Mouse (Mus musculus): ENCODE measurements around the gene Spock2. TPM values are rescaled to one million over a fixed set of nuclear protein-coding genes. Genes with fewer than 3 reads are reported as not detected.

Spock2 gene
- polyA plus RNA-seq, 2 experiments: 0.04 to 0.06 TPM

GRCm38 (mm10) chr10:60077226-60077625 lies 28.8 kb upstream of the Spock2 start:
- no peak for ATAC-seq (ENCODE audit: insufficient read depth)
- peak overlapping the region; percentile 38 for H3K9ac ChIP-seq (replicated peaks)
- H3K4me1 ChIP-seq (replicated peaks; ENCODE audit: control insufficient read depth in 2 of 2, insufficient read depth in 2 of 2, low read length in 1 of 2): peaks cover 38 to 54% of the 10 kb centered on the region in 2 experiments
- no peak for DNase-seq (ENCODE audit: low read depth in 3 of 3, low spot score in 3 of 3)
- H3K27me3 ChIP-seq (ENCODE audit: control insufficient read depth, insufficient read depth, low read length): no peaks in the 10 kb centered on the region
- peak overlapping the region; percentile 70 for H3K4me2 ChIP-seq (ENCODE audit: low read depth)
- 90% methylated on average over 7 of the region's 7 CpGs for WGBS (ENCODE audit: insufficient replicate concordance)
- H3K4me3 ChIP-seq (ENCODE audit: insufficient read depth in 1 of 2, low read depth in 2 of 2, low read length in 2 of 2): no peak overlapping the region
- peak overlapping the region; percentile 84 for H3K27ac ChIP-seq
- TF ChIP-seq EP300 (IDR thresholded peaks at IDR 0.05; ENCODE audit: low read depth) (no peak), CTCF (IDR thresholded peaks at IDR 0.05; ENCODE audit: low read depth) (no peak)
- H3K36me3 ChIP-seq (replicated peaks; ENCODE audit: control insufficient read depth, insufficient read depth, low read depth): no peaks in the 10 kb centered on the region
- H3K9me3 ChIP-seq (ENCODE audit: control insufficient read depth, low read length): no peaks in the 10 kb centered on the region

GRCm38 (mm10) chr10:60077736-60078560 lies 28.1 kb upstream of the Spock2 start:
- Histone ChIP-seq H3K27me3 (ENCODE audit: control insufficient read depth, insufficient read depth, low read length) (no peaks in the 10 kb centered on the region), H3K4me1 (replicated peaks; ENCODE audit: control insufficient read depth in 2 of 2, insufficient read depth in 2 of 2, low read length in 1 of 2) (peaks cover 38 to 60% of the 10 kb centered on the region in 2 experiments), H3K4me3 (ENCODE audit: insufficient read depth in 1 of 2, low read depth in 2 of 2, low read length in 2 of 2) (peak overlapping the region; percentile 37 to 39), H3K4me2 (ENCODE audit: low read depth) (peak overlapping the region; percentile 70), H3K9ac (replicated peaks) (peak overlapping the region; percentile 38), H3K9me3 (ENCODE audit: control insufficient read depth, low read length) (no peaks in the 10 kb centered on the region), H3K36me3 (replicated peaks; ENCODE audit: control insufficient read depth, insufficient read depth, low read depth) (no peaks in the 10 kb centered on the region), H3K27ac (peak overlapping the region; percentile 84)
- TF ChIP-seq CTCF (IDR thresholded peaks at IDR 0.05; ENCODE audit: low read depth) (no peak), EP300 (IDR thresholded peaks at IDR 0.05; ENCODE audit: low read depth) (peak; percentile 64)
- WGBS (ENCODE audit: insufficient replicate concordance): 28% methylated on average over 18 of the region's 18 CpGs
- ATAC-seq (ENCODE audit: insufficient read depth) (peak; percentile 84), DNase-seq (ENCODE audit: low read depth in 3 of 3, low spot score in 3 of 3) (peak; percentile 58 to 64 (median 60))

- TF ChIP-seq CTCF (IDR thresholded peaks at IDR 0.05; ENCODE audit: low read depth): 0 out of 2 replicates have a peak, but pooled peaks have one; percentile 8
- TF ChIP-seq EP300 (IDR thresholded peaks at IDR 0.05; ENCODE audit: low read depth): peak; percentile 85
- peak overlapping the region; percentile 37 to 39 for H3K4me3 ChIP-seq (ENCODE audit: insufficient read depth in 1 of 2, low read depth in 2 of 2, low read length in 2 of 2)
- peak overlapping the region; percentile 70 for H3K4me2 ChIP-seq (ENCODE audit: low read depth)
- no peaks in the 10 kb centered on the region for H3K27me3 ChIP-seq (ENCODE audit: control insufficient read depth, insufficient read depth, low read length)
- H3K36me3 ChIP-seq (replicated peaks; ENCODE audit: control insufficient read depth, insufficient read depth, low read depth): no peaks in the 10 kb centered on the region
- peak overlapping the region; percentile 43 for H3K9ac ChIP-seq (replicated peaks)
- peak; percentile 89 for ATAC-seq (ENCODE audit: insufficient read depth)
- peak overlapping the region; percentile 84 for H3K27ac ChIP-seq
- 22% methylated on average over 5 of the region's 5 CpGs for WGBS (ENCODE audit: insufficient replicate concordance)
- peaks cover 38 to 61% of the 10 kb centered on the region in 2 experiments for H3K4me1 ChIP-seq (replicated peaks; ENCODE audit: control insufficient read depth in 2 of 2, insufficient read depth in 2 of 2, low read length in 1 of 2)
- no peaks in the 10 kb centered on the region for H3K9me3 ChIP-seq (ENCODE audit: control insufficient read depth, low read length)
- peak; percentile 80 to 82 (median 82) for DNase-seq (ENCODE audit: low read depth in 3 of 3, low spot score in 3 of 3)
Observed at GRCm38 (mm10) chr10:60078561-60078917, 27.5 kb upstream of the Spock2 start.

- no peak overlapping the region for H3K4me3 ChIP-seq (ENCODE audit: insufficient read depth in 1 of 2, low read depth in 2 of 2, low read length in 2 of 2)
- H3K9me3 ChIP-seq (ENCODE audit: control insufficient read depth, low read length): no peaks in the 10 kb centered on the region
- no peaks in the 10 kb centered on the region for H3K36me3 ChIP-seq (replicated peaks; ENCODE audit: control insufficient read depth, insufficient read depth, low read depth)
- TF ChIP-seq CTCF (IDR thresholded peaks at IDR 0.05; ENCODE audit: low read depth) (no peak), EP300 (IDR thresholded peaks at IDR 0.05; ENCODE audit: low read depth) (no peak)
- 34% methylated on average over 3 of the region's 3 CpGs for WGBS (ENCODE audit: insufficient replicate concordance)
- ATAC-seq (ENCODE audit: insufficient read depth) (peak; percentile 36; the same call in 1 of the 2 replicates), DNase-seq (ENCODE audit: low read depth in 3 of 3, low spot score in 3 of 3) (peak; percentile 43 to 57 (median 50))
- peaks cover 38 to 61% of the 10 kb centered on the region in 2 experiments for H3K4me1 ChIP-seq (replicated peaks; ENCODE audit: control insufficient read depth in 2 of 2, insufficient read depth in 2 of 2, low read length in 1 of 2)
- peak overlapping the region; percentile 27 for H3K9ac ChIP-seq (replicated peaks)
- no peaks in the 10 kb centered on the region for H3K27me3 ChIP-seq (ENCODE audit: control insufficient read depth, insufficient read depth, low read length)
- peak overlapping the region; percentile 29 for H3K4me2 ChIP-seq (ENCODE audit: low read depth)
- peak overlapping the region; percentile 84 for H3K27ac ChIP-seq
Observed at GRCm38 (mm10) chr10:60080171-60080570, 25.8 kb upstream of the Spock2 start.

GRCm38 (mm10) chr10:60080601-60080981 lies 25.4 kb upstream of the Spock2 start:
- Histone ChIP-seq H3K27ac (peak overlapping the region; percentile 84), H3K4me1 (replicated peaks; ENCODE audit: control insufficient read depth in 2 of 2, insufficient read depth in 2 of 2, low read length in 1 of 2) (peaks cover 40 to 59% of the 10 kb centered on the region in 2 experiments), H3K36me3 (replicated peaks; ENCODE audit: control insufficient read depth, insufficient read depth, low read depth) (no peaks in the 10 kb centered on the region), H3K4me3 (ENCODE audit: insufficient read depth in 1 of 2, low read depth in 2 of 2, low read length in 2 of 2) (no peak overlapping the region), H3K9me3 (ENCODE audit: control insufficient read depth, low read length) (no peaks in the 10 kb centered on the region), H3K27me3 (ENCODE audit: control insufficient read depth, insufficient read depth, low read length) (no peaks in the 10 kb centered on the region), H3K4me2 (ENCODE audit: low read depth) (peak overlapping the region; percentile 29), H3K9ac (replicated peaks) (peak overlapping the region; percentile 20; the same call in 1 of the 2 replicates)
- 8% methylated on average over 5 of the region's 5 CpGs for WGBS (ENCODE audit: insufficient replicate concordance)
- no peak for ATAC-seq (ENCODE audit: insufficient read depth)
- TF ChIP-seq EP300 (IDR thresholded peaks at IDR 0.05; ENCODE audit: low read depth) (no peak), CTCF (IDR thresholded peaks at IDR 0.05; ENCODE audit: low read depth) (no peak)
- DNase-seq (ENCODE audit: low read depth in 3 of 3, low spot score in 3 of 3): no peak
